8 mouse cellular contexts compared by ENCODE assay signal in genomic region chr3:98280933-98281678, GRCm38 (mm10). TPM values are rescaled to one million over a fixed set of nuclear protein-coding genes. Genes with fewer than 3 reads are reported as not detected.
DNase-seq lines count a peak whose midpoint lies in the region; ATAC-seq and TF ChIP-seq lines count a peak whose summit lies in the region.

No protein-coding gene starts in this region.

- no peak overlapping the region for H3K4me3 ChIP-seq in embryonic fibroblast, embryonic 13.5 days (ENCODE audit: insufficient read depth, low read length)
- H3K4me3 ChIP-seq in heart, embryonic 11.5 days (ENCODE audit: low read depth, low read length): no peak overlapping the region
- no peak overlapping the region for H3K4me3 ChIP-seq in kidney, embryonic 14.5 days (ENCODE audit: low read length)
- H3K4me3 ChIP-seq in limb, embryonic 14.5 days (replicated peaks; ENCODE audit: low read length): no peak overlapping the region
- H3K4me3 ChIP-seq in midbrain, embryonic 16.5 days (ENCODE audit: low read depth, low read length): no peak overlapping the region

- H3K27ac ChIP-seq in embryonic fibroblast, embryonic 13.5 days (ENCODE audit: insufficient read depth, low read length): no peak overlapping the region
- no peak overlapping the region for H3K27ac ChIP-seq in heart, embryonic 11.5 days (ENCODE audit: low read depth, low read length)
- H3K27ac ChIP-seq in kidney, embryonic 14.5 days (ENCODE audit: low read depth, low read length): no peak overlapping the region
- H3K27ac ChIP-seq in limb, embryonic 14.5 days (replicated peaks; ENCODE audit: low read depth, low read length): no peak overlapping the region
- H3K27ac ChIP-seq in midbrain, embryonic 16.5 days (ENCODE audit: low read length): no peak overlapping the region

- H3K9me3 ChIP-seq in heart, embryonic 11.5 days (replicated peaks; ENCODE audit: control insufficient read depth, low read length): no peaks in the 10 kb centered on the region
- no peaks in the 10 kb centered on the region for H3K9me3 ChIP-seq in kidney, embryonic 14.5 days (ENCODE audit: control insufficient read depth, low read length)
- no peaks in the 10 kb centered on the region for H3K9me3 ChIP-seq in limb, embryonic 14.5 days (ENCODE audit: control insufficient read depth, low read length)
- H3K9me3 ChIP-seq in midbrain, embryonic 16.5 days (replicated peaks; ENCODE audit: control insufficient read depth, low read length, poor library complexity, severe bottlenecking): no peaks in the 10 kb centered on the region

- no peaks in the 10 kb centered on the region for H3K4me1 ChIP-seq in embryonic fibroblast, embryonic 13.5 days (ENCODE audit: control insufficient read depth, insufficient read depth, low read length)
- H3K4me1 ChIP-seq in heart, embryonic 11.5 days (ENCODE audit: control insufficient read depth, insufficient read depth, low read length): peaks cover 10% of the 10 kb centered on the region
- peaks cover 10% of the 10 kb centered on the region for H3K4me1 ChIP-seq in kidney, embryonic 14.5 days (ENCODE audit: control insufficient read depth, insufficient read depth, low read length)
- H3K4me1 ChIP-seq in limb, embryonic 14.5 days (ENCODE audit: control insufficient read depth, insufficient read depth, low read length): peaks cover 5% of the 10 kb centered on the region
- no peaks in the 10 kb centered on the region for H3K4me1 ChIP-seq in midbrain, embryonic 16.5 days (ENCODE audit: control insufficient read depth, insufficient read depth, low read length)

- TF ChIP-seq CTCF in embryonic fibroblast, embryonic 13.5 days (IDR thresholded peaks at IDR 0.05; ENCODE audit: borderline replicate concordance, insufficient read depth, low read length): peak; percentile 94

- DNase-seq in 3134 (ENCODE audit: extremely low read depth, insufficient read length, low spot score): peak; percentile 36
- DNase-seq in adrenal gland, postnatal 14 days: peak; percentile 75
- peak; percentile 76 for DNase-seq in limb, embryonic 14.5 days (ENCODE audit: low spot score)
- DNase-seq in spleen, postnatal 14 days (ENCODE audit: low spot score in 2 of 2): peak; percentile 15 to 32

- no peak for ATAC-seq in heart, embryonic 11.5 days (replicated peaks; ENCODE audit: insufficient number of reproducible peaks, low FRiP score, low TSS enrichment)
- ATAC-seq in kidney, embryonic 14.5 days (ENCODE audit: low FRiP score, low TSS enrichment): peak; percentile 79
- ATAC-seq in limb, embryonic 14.5 days (ENCODE audit: low FRiP score, low read depth): peak; percentile 67; the same call in 1 of the 2 replicates
- peak; percentile 92 for ATAC-seq in midbrain, embryonic 16.5 days

- no peak overlapping the region for H3K9ac ChIP-seq in heart, embryonic 11.5 days (ENCODE audit: low read depth, low read length)
- no peak overlapping the region for H3K9ac ChIP-seq in kidney, embryonic 14.5 days (ENCODE audit: low read depth, low read length)
- no peak overlapping the region for H3K9ac ChIP-seq in limb, embryonic 14.5 days (ENCODE audit: low read depth, low read length, severe bottlenecking)
- no peak overlapping the region for H3K9ac ChIP-seq in midbrain, embryonic 16.5 days (ENCODE audit: low read depth, low read length)

- H3K36me3 ChIP-seq in heart, embryonic 11.5 days (ENCODE audit: control insufficient read depth, insufficient read depth, low read length): no peaks in the 10 kb centered on the region
- no peaks in the 10 kb centered on the region for H3K36me3 ChIP-seq in kidney, embryonic 14.5 days (ENCODE audit: control insufficient read depth, insufficient read depth, low read length)
- H3K36me3 ChIP-seq in limb, embryonic 14.5 days (ENCODE audit: control insufficient read depth, insufficient read depth, low read length): no peaks in the 10 kb centered on the region
- H3K36me3 ChIP-seq in midbrain, embryonic 16.5 days (ENCODE audit: control insufficient read depth, insufficient read depth, low read length): no peaks in the 10 kb centered on the region

- H3K4me2 ChIP-seq in heart, embryonic 11.5 days: peak overlapping the region; percentile 33; the same call in 1 of the 2 replicates
- no peak overlapping the region; the same call in 1 of the 2 replicates for H3K4me2 ChIP-seq in kidney, embryonic 14.5 days (replicated peaks; ENCODE audit: low read depth, low read length)
- H3K4me2 ChIP-seq in limb, embryonic 14.5 days (replicated peaks; ENCODE audit: low read depth, low read length, severe bottlenecking): no peak overlapping the region; the same call in 1 of the 2 replicates
- peak overlapping the region; percentile 26; the same call in 1 of the 2 replicates for H3K4me2 ChIP-seq in midbrain, embryonic 16.5 days (ENCODE audit: low read length)

- H3K27me3 ChIP-seq in heart, embryonic 11.5 days (ENCODE audit: control insufficient read depth, insufficient read depth, low read length): peaks cover 3% of the 10 kb centered on the region; the same call in 1 of the 2 replicates
- no peaks in the 10 kb centered on the region for H3K27me3 ChIP-seq in kidney, embryonic 14.5 days (ENCODE audit: control insufficient read depth, insufficient read depth, low read length)
- no peaks in the 10 kb centered on the region for H3K27me3 ChIP-seq in limb, embryonic 14.5 days (ENCODE audit: control insufficient read depth, insufficient read depth, low read length)
- H3K27me3 ChIP-seq in midbrain, embryonic 16.5 days (ENCODE audit: control insufficient read depth, insufficient read depth, low read depth, low read length): no peaks in the 10 kb centered on the region

- TF ChIP-seq POLR2A in embryonic fibroblast, embryonic 13.5 days (IDR thresholded peaks at IDR 0.05; ENCODE audit: low read depth, low read length): no peak
- TF ChIP-seq POLR2A in limb, embryonic 14.5 days (IDR thresholded peaks at IDR 0.05; ENCODE audit: borderline replicate concordance, extremely low read depth, insufficient read depth, insufficient read length): no peak

- 38% methylated on average over 12 of the region's 12 CpGs for WGBS in heart, embryonic 11.5 days (ENCODE audit: insufficient replicate concordance)
- WGBS in kidney, embryonic 14.5 days: 37% methylated on average over 12 of the region's 12 CpGs
- WGBS in limb, embryonic 14.5 days: 40% methylated on average over 12 of the region's 12 CpGs
- WGBS in midbrain, embryonic 16.5 days: 42% methylated on average over 12 of the region's 12 CpGs

RNA-seq across cellular contexts. Expression of gene Hmgcs2, which starts 0.9 kb away (rescaled TPM):
- 33.0 and 171 TPM in 2 replicates for total RNA-seq in adrenal gland, postnatal 14 days (2021)
- not detected in 2 replicates for polyA plus RNA-seq in embryonic fibroblast, embryonic 13.5 days (2011; ENCODE audit: insufficient read length, low read depth, missing spikeins)
- 6.5 and 8.1 TPM in 2 replicates for polyA plus RNA-seq in heart, embryonic 11.5 days (2014; fragmentation: Nextera tagmentation; extraction: Ambion mirVana)
- polyA plus RNA-seq in kidney, embryonic 14.5 days (2014; fragmentation: Nextera tagmentation; extraction: Ambion mirVana): 6.4 and 6.7 TPM in 2 replicates
- 0.82 and 0.91 TPM in 2 replicates for polyA plus RNA-seq in limb, embryonic 14.5 days (2012; rRNA removed)
- polyA plus RNA-seq in limb, embryonic 14.5 days (2014; fragmentation: Nextera tagmentation; extraction: Ambion mirVana): 1.4 and 2.5 TPM in 2 replicates
- polyA plus RNA-seq in midbrain, embryonic 16.5 days (2015; fragmentation: Nextera tagmentation; extraction: Ambion mirVana): 16.8 and 18.4 TPM in 2 replicates

RNA-seq across cellular contexts. Expression of gene Phgdh, which starts 58.7 kb away (rescaled TPM):
- 21.0 and 25.2 TPM in 2 replicates for total RNA-seq in adrenal gland, postnatal 14 days (2021)
- 232 and 249 TPM in 2 replicates for polyA plus RNA-seq in embryonic fibroblast, embryonic 13.5 days (2011; ENCODE audit: insufficient read length, low read depth, missing spikeins)
- polyA plus RNA-seq in heart, embryonic 11.5 days (2014; fragmentation: Nextera tagmentation; extraction: Ambion mirVana): 116 and 119 TPM in 2 replicates
- polyA plus RNA-seq in kidney, embryonic 14.5 days (2014; fragmentation: Nextera tagmentation; extraction: Ambion mirVana): 424 and 494 TPM in 2 replicates
- polyA plus RNA-seq in limb, embryonic 14.5 days (2012; rRNA removed): 135 and 149 TPM in 2 replicates
- 210 and 219 TPM in 2 replicates for polyA plus RNA-seq in limb, embryonic 14.5 days (2014; fragmentation: Nextera tagmentation; extraction: Ambion mirVana)
- 105 and 137 TPM in 2 replicates for polyA plus RNA-seq in midbrain, embryonic 16.5 days (2015; fragmentation: Nextera tagmentation; extraction: Ambion mirVana)

RNA-seq across cellular contexts. Expression of gene Reg4, which starts 59.1 kb away (rescaled TPM):
- not detected in 2 replicates for total RNA-seq in adrenal gland, postnatal 14 days (2021)
- polyA plus RNA-seq in embryonic fibroblast, embryonic 13.5 days (2011; ENCODE audit: insufficient read length, low read depth, missing spikeins): not detected in 2 replicates
- not detected in 2 replicates for polyA plus RNA-seq in heart, embryonic 11.5 days (2014; fragmentation: Nextera tagmentation; extraction: Ambion mirVana)
- 0.31 TPM in 1 of 2 replicates, not detected in the other for polyA plus RNA-seq in kidney, embryonic 14.5 days (2014; fragmentation: Nextera tagmentation; extraction: Ambion mirVana)
- not detected in 2 replicates for polyA plus RNA-seq in limb, embryonic 14.5 days (2012; rRNA removed)
- not detected in 2 replicates for polyA plus RNA-seq in limb, embryonic 14.5 days (2014; fragmentation: Nextera tagmentation; extraction: Ambion mirVana)
- polyA plus RNA-seq in midbrain, embryonic 16.5 days (2015; fragmentation: Nextera tagmentation; extraction: Ambion mirVana): not detected in 2 replicates

Comparison
In these comparisons a context has a peak if more than half of its experiments do, and no peak if none do; other contexts are left out.
1. DNase-seq: peak in every context shown above with its lines; median percentile 76 in limb, embryonic 14.5 days; 75 in adrenal gland, postnatal 14 days; 36 in 3134; 24 in spleen, postnatal 14 days.
2. H3K4me2 ChIP-seq: peak in heart, embryonic 11.5 days (single experiment) and midbrain, embryonic 16.5 days (single experiment); none in kidney, embryonic 14.5 days (single experiment) and limb, embryonic 14.5 days (single experiment).